Mouse (Mus musculus) adrenal gland, postnatal 25 days (tissue): ENCODE results near the gene Cntn6. TPM values are rescaled to one million over a fixed set of nuclear protein-coding genes. Genes with fewer than 3 reads are reported as not detected.

ENCODE experiments used
- DNase-seq: peaks from one replicate; pipeline ENCODE4 v3.0.0; 2021; ENCODE audit warnings: mixed read lengths
- total RNA-seq: library from RNA; stranded (reverse); gene quantifications from 2 replicates; pipeline ENCODE4 v1.2.3, GENCODE M21; 2021

Gene Cntn6
- total RNA-seq, 1 experiment from 2014 or later = not detected

- DNase-seq = no peak
These were observed 265.5 kb downstream of the Cntn6 start for GRCm38 (mm10) chr6:104758125-104758524.

- DNase-seq = no peak
These were observed 268.6 kb downstream of the Cntn6 start for GRCm38 (mm10) chr6:104761226-104761625.

DNA sequence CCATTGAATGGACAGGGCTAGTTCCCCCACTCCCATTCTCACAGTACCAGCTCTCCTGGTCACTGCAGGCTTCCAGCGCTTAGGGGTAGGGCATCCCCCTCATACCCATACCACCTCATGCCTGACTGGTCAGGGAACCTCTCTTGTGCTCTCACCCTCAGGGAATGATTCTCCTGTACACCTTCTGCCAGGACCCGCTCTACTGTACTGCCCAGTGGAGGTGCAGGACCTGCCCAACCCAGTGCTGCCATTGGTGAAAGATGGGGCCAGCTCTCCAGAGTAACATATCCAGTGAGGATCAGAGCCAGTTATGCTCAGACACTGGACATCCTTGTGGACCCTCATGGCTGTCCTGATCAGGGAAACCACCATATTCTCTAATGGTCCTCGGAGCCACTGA is 291.3 kb downstream of the Cntn6 start:
- DNase-seq = no peak

GRCm38 (mm10) chr6:104787502-104787901 is 294.9 kb downstream of the Cntn6 start:
- DNase-seq = no peak

- no peak for DNase-seq
These were observed 315.9 kb downstream of the Cntn6 start for GRCm38 (mm10) chr6:104808526-104808925.

DNA sequence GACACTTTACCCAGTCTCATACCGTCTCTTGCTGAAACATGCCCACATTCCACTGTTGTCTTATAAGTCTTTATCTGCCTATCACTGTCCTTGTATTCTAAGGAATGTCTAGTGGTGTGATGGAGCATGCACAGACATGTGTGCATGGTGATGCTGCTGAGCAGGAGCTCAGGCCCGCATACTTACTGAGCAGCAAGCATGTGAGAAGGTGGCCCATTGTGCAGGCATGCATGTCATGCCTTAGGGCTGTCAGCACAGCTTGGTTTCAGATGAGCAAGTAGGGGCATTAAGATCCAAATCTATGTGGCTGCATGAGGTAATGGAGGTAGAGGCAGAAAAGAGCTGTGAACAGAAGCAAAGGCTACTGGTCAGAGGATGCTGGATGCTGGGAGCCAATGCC is 323.0 kb downstream of the Cntn6 start:
- no peak for DNase-seq

- no peak for DNase-seq
These were observed 387.1 kb downstream of the Cntn6 start for GRCm38 (mm10) chr6:104879711-104880110.

GRCm38 (mm10) chr6:104884021-104884420 is 391.4 kb downstream of the Cntn6 start:
- DNase-seq = no peak

DNA sequence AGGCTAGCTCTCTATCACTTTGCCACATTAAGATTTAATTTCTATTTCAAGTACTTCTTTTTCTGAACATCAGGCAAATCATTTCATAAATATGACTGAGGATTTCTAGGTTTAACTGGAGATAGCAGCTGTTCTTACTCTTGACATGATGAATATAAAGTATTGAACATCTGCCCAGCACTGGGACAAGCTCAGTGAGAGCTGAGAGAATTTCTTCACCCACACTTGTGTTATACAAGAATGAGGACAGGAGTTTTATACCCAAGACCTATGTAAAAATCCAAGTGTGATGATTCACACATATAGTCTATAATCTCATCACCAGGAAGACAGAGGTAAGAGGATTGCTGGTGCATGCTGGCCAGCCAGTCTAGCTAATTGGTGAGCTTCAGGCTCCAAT is 393.2 kb downstream of the Cntn6 start:
- no peak for DNase-seq

DNA sequence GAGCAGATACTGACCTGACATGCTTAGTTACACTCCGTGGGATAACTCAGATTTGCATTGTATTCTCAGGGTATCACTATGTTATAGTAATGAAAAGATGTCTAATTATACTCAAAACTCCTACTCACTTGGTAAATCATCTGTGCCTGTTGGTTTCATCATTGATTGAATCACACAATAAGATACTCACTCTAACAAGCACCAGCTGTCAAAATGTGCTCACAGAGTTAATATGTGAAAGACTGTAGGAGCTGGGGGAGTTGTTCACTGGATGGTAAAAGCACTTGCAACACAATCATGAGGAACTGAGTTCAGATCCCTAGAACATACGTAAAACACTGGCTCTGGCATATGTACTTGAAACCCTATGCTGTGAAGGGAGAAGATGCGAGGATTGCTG is 398.5 kb downstream of the Cntn6 start:
- no peak for DNase-seq
